Mouse (Mus musculus) testis, postnatal 10 days (tissue): ENCODE measurements around the gene Rad9b.
"Not testable (repeated sequence)": the region's sequence is repeated elsewhere in the genome, so short reads cannot be mapped to it uniquely, and the experiment has no call there.

ENCODE experiments used
- DNase-seq: peaks from one replicate; pipeline ENCODE4 v3.0.0; 2021; ENCODE audit warnings: low spot score

Rad9b gene

DNA sequence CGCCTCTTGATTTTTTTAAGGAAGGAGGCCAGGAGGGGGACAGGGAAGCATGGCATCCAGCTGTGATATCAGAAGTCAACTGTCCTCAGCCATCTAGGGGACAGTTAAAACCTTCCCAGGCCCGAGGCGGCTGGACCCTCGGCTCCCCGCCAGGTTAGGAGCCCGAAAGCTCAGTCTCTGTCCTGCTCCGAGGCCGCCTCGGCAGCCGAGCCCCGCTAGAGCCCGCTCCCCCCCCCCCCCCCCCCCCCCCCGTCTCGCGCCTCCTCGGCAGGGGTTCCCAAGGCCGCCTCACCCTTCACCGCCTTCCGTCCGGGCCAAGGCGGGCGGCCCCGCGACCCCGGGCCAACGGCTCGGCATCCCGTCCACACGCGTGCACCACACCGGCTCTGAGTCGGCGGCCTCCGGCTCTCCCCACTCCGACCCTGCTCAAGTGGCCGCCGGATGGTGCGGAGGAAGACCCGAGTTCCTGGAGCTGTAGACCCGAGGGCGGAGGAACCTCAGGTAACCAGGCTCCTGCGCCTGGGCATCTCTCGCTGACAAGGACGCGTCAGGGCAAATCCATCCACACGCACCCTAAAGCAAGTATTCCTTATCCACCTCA is 17.7 kb upstream of the Rad9b start, which contains the start of gene Gpn3:
Gene Gpn3, plus strand, starts transcription at position 286 of the 601 bp plus-strand sequence.
- DNase-seq = peak; percentile 75

DNA sequence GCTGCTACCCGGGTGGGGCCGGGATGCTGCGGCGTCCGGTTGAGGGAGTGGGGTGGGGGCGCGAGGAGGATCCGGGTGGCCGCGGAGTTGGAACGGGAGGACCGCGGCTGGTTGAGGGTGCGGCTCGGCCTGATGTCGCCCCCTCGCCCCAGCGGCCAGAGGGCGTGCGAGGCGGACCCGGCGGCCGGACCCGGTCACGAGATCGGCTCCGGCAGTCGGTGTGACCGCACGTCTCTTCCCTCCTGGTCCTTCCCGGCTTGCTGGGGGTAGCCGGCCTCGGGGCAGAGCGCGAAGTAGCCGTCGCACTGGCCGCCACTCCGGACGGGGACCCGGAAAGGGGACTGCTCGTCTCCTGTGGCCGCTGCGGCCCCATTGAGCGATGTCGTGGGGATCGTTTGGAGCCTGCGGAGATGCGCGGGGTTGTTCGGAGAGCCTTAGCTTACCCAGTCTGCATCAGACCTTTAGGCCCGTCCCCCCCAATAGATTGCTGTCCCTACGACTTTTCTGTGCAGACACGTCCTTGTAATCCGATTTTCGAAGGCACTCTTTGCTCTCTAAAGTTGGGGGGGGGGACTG is 547 bp upstream of the Rad9b start:
- no peak for DNase-seq

DNA sequence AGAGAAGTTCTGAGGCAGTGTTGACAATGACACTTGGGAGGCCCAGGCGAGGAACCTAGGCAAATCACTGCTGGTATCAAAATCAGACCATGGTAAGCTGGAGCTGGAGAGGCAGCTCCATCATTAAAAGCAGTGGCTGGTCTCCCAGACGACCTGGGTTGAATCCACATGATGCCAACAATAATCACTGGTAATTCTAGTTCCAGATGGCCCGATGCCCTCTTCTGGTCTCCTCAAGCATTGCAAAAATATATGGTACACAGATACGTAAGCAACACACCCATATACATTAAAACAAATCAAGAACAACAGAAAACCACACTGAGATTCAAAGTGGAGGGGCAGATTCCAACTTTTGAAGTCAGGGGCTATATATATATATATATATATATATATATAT is 8.3 kb downstream of the Rad9b start:
- DNase-seq = no peak

DNA sequence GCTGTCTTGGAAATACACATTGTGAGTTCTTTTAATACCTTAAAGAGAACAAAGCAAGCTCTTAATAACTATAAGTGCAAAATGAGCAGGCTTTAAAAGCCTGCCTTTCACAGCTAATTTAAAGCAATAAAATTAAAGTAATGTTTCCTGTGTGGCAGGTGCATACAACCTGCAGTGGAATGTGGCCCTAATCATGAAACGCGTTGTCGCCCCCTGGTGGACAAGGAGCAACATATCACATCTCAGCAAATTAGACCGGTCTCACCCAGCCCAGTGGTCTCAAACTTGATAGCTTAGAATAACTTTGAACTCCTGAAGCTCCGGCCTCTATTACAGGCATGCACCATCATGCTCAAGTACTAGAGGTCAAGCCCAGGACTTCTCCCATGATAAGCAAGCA is 9.8 kb downstream of the Rad9b start:
- DNase-seq = peak; percentile 88

DNA sequence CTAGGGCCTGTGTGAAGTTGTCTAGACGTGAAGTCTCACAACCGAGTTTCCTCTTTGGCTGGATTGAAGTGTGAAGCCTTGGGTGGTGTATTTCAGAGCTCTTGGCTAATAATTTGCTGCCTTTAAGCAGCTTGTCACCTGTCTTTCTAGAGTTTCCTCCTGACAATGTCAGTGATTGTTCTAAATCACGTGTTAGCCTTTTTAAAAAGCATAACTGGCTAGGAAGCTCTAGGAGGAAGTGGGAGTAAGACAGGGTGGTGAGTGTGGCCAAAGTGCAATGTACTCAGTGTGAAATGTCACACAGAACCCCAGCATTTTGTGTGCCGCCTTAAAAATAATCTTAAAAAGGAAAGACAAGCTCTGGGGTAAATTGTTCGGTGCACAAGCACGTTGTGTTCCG is 10.3 kb downstream of the Rad9b start:
- no peak for DNase-seq

DNA sequence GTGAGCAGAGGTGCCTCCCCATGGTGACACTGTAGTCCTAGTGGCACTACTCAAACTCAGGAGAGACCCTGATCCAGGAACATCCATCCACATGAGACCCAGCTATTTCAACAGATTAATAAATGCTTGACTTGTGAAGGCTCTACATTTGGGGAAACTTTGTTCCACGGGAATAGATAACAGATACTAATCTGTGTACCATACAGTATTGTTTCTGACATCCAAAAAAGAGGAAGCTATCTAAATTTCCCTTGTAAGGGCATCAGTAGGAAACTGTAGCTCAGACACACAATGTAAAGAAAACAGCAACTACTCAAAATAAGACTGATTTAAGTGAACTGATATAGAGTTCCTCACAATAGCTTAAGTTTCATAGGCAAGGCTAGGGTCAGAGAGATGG is 11.2 kb downstream of the Rad9b start:
- no peak for DNase-seq

DNA sequence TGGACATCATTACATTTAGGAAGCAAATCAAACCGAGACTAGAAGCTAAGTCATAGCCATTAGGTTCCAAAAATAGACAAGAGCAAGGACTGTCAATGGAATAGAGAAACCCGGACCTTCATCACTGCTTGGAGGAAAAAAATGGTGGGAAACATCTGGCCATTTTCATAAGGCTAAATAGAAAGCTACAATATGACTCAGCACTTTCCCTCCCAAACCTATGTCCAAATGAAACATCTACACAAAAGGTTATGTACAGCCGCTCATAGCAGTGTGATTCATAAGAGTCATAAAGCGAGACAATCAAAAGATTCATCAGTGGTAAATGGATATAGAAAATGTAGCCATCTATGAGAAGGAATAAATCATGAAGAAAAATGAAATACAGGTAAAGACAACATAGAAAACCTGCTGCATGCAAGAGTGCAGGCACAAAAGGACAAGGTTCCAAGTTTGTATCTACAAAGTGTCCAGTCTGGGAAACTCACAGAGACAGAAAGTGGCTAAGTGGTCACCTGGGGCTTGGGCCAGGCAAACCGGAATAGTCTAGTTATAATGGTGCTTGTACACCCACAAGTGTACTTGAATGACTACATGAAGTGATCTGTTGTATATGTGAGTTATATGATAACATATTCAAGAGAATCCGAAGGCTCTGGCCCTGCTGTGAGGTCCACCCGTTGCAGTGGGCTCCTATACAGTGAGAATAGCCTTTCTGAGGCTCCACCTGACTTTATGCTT is 17.3 kb downstream of the Rad9b start:
- DNase-seq = no peak

DNA sequence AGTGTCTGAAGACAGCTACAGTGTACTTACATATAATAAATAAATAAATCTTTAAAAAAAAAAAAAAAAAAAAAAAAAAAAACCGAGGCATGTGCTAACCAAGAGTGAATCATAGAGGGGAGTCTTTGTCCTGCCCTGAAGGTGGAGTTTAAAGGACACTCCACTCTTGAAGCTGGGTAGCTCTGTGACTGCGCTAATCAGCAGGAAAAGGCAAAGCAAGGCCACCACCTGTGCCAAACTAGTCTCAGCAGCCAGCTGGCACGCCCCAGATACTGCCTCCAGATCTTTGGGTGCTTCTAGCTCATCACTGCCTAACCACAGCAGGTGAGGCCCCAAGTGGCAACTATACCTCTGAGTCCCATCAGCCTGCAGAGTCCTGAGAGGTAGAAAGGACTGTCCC is 19.4 kb downstream of the Rad9b start:
- no peak for DNase-seq

DNA sequence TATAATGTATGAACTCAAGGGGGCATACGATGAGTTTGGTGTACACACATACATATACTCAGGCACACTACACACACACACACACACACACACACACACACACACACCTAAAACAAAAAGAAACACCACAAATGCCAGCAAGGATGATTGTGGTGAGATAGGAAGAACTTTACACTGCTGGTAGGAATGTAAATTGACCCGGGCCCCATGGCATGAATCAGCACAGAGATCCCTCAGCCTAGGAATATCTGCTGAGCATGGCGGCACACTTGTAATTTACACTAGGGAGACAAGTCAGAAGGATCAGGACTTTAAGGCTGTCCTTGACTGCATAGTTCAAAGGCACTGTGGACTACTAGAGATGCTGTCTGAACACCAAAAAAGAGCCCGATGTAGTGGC is 23.8 kb downstream of the Rad9b start:
- no peak for DNase-seq

DNA sequence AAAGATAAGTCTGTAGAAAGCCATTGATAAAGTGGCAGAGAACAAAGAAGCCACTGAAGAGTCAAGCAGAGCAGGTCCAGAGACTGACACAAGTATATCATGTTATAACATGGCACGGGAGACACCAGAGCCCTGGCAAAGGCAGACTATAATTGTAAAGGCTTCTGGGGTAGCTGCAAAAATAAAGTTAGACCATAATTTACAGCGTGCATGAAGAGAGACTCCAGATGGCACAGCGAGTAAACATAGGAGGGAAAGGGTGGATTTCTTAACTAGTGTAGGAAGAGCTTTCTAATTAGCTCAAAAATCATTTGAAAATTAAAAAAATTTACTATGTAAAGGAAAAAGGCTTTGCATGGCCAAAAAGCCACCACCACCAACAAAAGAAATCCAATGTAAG is 26.8 kb downstream of the Rad9b start:
- DNase-seq = no peak

DNA sequence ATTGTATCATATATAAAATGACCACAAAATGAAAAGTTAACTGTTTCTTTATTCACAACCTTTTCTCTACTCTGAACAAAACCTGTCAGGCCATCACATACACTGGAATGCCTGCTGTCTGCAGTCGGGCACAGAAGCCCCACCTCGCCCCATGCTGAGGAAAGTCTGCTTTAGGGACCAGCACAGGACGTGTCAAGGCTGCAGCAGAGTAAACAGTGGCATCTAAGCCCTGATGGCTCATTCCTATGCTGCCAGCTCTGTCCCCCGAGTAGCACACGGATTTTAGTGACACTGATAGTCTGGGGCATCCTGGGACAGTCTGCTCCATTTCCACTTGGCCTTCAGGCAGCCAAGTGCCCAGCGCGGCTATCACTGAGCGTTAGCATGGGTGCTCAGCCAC is 28.6 kb downstream of the Rad9b start:
- no peak for DNase-seq

DNA sequence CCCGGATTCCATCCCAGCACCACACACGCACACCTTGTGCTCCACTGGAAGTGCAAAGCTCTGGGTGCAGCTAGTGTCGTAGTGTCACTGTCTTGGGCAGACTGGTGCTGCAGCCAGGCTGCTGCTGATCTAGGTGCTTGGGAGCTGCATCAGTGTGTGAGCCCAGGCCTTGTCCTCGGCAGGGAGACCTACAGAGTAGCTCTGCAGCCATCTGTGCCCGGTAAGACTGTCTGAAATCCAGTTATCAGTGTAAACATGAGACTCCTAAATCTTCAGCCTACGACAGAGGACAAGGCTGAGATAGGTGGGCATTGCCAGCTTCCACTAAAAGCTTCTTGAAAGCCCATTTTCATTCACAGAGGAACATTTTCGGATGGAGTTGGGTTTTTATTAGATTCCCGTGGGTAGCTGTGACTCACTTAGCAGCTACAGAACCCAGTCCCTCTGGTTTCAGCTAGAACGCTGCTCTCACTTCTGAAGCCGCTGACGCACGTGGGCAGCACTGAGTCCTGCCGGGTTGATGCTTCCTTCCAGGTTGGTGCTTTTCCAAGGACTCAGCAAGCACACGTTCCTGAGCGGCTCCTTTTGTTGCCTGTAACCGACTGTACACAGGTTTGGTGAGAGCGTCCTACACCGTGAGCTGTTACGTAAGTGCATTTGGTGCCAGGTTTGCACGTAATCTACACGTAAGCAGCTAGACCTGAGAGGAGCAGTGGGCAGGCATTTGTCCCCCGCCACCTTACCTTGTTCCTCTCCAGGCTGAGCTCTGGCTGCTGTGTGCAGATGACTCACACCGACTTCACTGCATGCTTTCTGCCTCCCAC is 29.2 kb downstream of the Rad9b start:
- no peak for DNase-seq

DNA sequence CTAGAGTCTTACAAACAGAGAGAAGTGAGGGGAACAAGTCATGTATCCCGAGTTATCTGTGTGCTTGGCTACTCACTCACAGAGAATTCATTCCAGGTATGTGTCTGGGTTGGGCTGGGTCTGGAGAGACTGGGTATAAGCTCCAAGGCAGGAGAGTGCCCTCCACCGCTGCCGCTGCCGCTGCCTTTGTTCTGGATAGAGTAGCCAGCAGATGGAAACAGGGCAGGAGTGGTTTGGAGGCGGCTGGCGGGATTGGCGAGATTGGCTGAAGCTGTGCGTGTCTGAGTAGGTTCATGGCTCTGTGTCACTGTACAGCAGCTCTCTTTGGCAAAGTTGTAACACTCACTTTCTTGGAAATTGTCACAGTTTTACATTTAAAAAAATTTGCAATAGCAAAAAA is 30.5 kb downstream of the Rad9b start:
- DNase-seq = no peak

DNA sequence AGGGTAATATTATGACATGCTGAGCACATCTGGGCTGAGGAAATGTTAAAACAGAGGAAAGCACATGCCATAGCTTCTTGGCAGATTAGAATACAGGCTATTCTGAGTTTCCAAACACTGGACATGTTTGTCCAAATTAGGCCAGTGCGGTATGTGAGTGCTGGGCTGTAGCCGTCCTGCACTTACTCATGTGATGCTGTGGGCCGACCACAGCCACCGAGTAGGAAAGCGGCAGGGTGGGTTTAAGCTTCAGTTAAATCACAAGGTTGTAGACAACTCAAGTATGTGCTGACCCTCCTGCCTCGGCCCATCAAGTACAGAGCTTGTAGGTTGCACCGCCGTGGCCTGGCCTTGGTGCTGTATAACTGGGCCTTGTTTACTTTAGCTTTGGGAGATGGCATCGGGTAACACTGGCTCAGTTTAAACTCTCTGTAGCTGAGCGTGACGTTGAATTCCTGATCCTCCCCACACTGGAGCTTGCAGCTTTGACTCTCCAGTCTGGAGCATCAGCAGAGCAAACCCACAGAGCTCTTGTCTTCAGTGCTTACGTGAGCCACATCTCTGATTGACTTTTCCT is 33.7 kb downstream of the Rad9b start:
- no peak for DNase-seq

DNA sequence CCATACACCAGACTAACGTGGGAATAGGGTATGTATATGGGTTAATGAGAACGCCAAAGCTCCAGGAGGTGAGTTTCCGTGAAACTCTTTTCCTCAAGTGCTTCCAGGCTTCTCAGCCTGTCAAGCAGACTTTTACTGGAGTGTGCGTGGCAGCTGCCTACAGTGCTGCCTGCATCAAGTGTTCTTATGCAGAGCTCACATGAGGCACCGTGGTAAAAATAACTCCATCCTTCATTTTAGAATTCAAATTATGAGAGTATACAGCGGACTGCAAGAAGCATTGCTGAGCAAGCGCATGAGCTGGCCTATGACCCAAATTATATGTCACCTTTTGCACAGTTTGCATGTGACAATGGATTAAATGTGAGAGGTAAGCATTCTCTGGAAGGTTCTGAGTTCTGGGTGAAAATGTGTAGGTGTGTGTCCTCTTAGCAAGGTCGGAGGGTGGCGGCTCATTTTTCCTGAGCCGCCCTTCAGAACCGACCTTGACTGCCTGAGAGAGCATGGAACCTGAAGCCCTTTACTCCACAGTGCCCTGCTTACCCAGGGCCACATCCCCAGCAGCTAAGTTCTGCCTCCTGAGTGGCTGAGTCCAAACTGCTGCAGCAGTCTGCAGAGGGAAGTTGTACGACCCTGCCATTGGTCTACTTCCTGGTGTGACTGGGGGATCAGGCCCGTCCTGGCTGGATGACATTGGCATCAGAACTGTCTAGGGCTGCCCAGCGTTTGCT is 34.4 kb downstream of the Rad9b start:
- DNase-seq = no peak

DNA sequence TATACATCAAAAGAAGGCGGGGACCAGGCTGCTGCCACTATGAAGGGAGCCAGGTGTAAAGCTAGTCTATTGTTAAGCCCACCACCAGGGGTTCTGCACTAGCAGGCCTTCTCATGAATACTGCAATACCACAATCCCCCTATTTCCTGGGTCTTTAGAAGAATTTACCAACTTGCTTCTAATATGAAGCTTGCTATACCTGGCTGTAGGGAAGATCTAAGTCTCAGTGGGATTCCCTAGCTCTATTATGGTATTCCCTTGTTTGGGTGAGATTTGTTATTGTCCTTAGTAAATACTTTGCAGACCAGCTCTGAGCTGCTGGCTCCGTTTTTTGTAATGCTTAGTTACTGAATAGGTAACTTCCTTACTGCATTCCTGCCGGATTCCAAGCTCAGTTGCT is 35.1 kb downstream of the Rad9b start:
- DNase-seq = not testable (repeated sequence)

DNA sequence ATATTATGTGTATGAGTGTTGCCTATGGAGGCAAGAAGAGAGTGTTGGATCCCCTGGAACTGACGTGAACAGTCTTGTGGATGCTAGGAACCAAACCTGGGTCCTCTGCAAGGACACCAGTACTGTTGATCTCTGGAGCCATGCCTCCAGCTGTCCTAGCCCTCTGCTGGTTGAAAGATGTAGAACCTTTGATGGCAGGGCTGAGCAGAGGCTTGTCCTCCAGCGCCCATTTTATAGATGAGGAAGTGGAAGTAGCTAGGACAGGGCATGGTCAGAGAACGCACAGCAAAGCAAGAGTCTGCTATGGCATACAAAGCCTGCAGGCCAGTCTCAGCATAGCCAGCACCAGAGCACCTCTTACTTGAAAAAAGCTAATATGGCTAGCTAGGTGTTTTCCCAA is 35.9 kb downstream of the Rad9b start:
- DNase-seq = no peak

DNA sequence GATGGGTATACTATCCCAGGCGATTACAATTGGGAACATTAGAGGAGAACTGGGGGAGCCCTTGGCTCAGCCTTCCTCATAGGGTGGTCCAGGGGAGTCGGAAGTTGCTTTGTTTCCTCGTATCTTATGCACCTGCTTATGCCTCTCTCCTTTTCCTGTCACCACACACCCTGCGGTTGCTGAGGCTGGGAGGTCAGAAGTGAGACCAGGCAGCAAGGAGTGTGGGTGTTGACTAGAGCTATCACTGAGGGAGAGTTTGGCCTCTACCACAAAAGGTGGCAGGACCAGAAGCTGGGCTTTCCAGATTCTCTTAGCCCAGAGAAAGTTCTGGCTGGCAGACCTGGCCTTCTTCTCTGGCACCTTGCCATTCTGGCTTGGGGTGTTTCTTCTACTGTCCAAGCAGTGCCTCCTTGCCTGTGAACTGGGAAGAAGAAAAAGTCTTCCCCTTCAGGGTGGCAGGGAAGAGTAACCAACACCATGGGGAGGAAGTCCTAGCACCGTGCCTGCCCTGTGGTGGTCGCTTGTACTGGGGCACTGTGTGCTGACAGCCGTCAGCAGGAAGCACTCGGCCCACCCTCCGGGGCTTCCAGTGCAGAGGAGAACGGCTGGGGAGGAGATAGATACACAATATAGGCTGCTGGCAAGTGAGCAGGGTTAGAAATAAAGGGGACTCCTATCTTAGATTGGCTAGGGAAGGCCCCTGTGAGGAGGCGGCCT is 36.5 kb downstream of the Rad9b start:
- DNase-seq = no peak

DNA sequence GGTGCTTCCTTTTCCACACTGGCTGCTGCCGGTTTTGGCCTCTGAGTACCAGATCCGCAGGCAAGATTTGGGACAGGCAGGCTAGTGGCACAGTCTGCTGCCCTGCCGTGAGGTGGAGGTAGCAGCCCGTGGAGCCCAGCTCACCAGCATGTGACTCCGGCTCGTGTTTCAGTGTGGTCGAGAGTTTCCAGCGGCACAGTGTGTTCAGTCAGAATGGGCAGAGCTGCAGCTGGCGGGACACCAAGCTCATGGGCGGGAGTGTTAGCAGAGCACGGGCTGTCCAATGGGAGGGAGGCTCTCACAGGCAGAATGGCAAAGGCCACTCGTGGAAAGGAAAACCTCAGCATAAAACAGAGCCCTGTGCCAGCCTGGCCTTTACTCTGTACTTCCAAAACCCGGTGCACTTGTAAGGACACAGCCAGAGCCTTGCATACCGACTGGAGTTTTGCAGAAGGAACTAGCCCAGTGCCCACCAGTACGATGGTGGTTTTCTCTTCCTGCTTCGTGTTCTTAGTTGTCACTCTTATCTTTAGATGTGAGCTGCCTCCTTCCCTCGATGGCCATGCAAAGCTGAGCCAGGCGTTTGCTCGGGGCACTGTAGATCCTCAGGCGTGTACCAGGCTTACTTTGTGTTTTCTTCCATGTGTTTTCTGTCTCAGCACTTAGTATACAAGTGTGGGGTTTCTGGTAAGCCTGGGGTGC is 38.9 kb downstream of the Rad9b start:
- peak; percentile 91 for DNase-seq

DNA sequence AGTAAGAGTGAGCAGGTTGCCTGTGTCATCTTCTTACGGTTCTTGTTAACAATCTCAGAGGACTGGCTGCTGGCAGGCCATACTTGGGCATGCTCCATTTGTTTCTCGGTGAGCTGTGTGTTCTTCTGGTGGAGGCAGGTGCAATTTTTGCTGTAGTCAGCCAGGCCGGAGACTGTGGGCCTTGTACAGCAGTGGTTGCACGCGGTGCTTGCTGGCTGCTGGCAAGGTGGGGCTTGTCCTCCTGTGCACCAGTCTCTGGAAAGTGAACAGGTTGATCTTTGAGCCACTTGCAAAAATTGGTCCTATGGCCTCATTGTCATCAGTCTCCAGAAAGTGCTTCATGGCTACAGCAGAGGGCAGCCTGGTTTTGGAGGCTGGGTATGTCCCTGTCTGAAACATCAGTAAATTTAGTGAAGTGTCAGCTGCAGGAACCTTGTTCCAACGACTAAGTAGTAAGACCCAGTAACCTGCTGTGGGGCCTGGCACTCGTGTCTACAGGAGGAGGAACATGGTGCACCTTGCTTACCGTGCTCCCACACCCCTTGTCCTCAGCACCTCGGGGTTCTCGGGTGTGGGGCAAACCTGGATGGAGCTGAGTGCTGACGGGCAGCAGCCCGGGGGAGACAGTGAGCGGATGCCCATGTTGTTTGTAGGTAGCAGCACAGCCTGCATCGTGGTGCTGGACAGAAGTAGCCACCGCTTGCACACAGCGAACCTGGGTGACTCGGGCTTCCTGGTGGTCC is 40.9 kb downstream of the Rad9b start:
- no peak for DNase-seq
